Mouse (Mus musculus) fibroblast of lung, adult 2 months (primary cell): ENCODE data around the gene Vpreb3.
A peak's percentile ranks its signal among the peaks of the same experiment; 100 is the strongest.

Source experiments
- DNase-seq: peaks from one replicate; pipeline ENCODE4 v3.0.0-alpha.2; 2011; ENCODE audit warnings: low read depth

Gene Vpreb3

DNA sequence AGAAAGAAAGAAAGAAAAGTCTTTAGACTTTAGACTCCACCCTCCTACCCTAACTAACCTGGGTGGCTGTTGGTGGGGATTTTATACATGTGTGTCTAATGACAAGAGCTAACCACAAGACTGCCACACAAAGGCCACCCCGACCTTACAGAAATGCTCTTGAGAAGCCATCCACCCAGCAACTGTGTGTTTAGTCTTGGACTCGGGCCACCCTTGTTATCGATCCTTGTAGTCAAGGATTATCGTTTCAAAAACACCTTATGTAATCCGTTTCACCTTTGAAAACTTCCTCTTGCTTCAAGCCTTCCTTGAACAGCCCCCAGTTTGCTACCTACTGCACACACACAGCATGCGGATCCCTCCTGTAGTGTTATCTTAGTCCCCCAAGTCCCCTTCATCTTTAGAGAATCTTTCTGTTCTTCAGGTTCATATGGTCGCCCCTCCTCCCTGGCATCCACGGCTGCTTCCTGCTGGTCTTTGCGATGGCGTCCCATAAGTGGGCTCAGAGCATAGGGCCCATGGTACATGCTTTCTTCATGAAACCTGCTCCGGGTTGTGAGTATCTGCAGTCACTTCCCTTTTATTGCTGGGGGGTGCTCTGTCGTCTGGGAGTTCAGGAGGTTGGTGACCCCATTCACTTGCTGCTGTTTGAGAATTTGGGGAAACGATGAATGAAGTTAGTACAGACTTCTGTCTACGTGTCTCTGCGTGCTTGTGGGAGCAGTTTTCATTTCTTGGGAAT lies at the start of gene Vpreb3:
TSS of gene Vpreb3 (plus strand) at position 322 of the 742 bp plus-strand sequence.
- DNase-seq: no peak

GRCm38 (mm10) chr10:75893089-75893750 lies 49.6 kb upstream of the Vpreb3 start, which contains the start of gene Derl3:
Gene Derl3, plus strand, starts transcription at chr10:75893413.
- no peak for DNase-seq

GRCm38 (mm10) chr10:75894601-75895000 lies 48.3 kb upstream of the Vpreb3 start:
- DNase-seq: no peak

- DNase-seq: no peak
Measured at GRCm38 (mm10) chr10:75895730-75896129, 47.1 kb upstream of the Vpreb3 start.

DNA sequence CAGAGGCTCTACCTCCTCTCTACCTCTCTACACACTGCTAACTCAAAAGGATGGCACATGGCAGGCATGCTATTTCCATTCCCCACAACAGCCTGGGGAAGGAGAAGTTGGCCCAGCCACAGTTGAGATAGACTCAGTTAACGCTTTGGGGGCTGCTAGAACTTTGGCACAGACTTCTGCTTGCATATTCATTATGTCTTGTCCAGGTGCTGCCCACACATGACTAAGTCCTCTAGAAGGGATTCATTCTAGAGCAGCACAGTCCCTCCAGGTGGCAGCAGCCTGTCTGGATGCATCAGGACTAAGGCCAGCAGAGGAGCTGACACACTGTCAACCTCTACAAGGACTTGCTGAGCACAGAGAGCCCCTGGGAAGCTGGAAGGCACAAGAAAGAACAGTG lies 46.6 kb upstream of the Vpreb3 start:
- DNase-seq: no peak

GRCm38 (mm10) chr10:75897373-75897772 lies 45.5 kb upstream of the Vpreb3 start:
- peak; percentile 48 for DNase-seq

- peak; percentile 58 for DNase-seq
Measured at GRCm38 (mm10) chr10:75898039-75898564, 44.8 kb upstream of the Vpreb3 start.

DNA sequence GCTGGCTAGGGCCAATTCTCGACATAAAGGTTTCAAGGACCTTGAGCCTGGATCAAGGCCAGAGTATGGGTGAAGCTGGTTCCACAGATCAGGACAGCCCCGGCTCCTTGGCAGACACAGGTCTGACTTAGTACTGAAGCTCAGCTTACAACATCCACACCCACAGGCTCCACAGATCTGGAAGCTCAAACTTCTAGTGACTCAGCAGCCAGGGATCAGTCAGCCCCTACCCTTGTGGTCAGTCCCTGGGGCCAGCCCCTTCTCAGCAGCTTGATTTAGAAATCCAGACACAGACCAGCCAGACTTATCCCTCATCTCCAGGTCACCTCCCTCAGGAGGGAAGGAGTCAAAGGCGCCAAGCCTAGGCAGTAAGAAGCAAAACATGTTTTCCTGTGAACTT lies 44.0 kb upstream of the Vpreb3 start:
- DNase-seq: peak; percentile 99

DNA sequence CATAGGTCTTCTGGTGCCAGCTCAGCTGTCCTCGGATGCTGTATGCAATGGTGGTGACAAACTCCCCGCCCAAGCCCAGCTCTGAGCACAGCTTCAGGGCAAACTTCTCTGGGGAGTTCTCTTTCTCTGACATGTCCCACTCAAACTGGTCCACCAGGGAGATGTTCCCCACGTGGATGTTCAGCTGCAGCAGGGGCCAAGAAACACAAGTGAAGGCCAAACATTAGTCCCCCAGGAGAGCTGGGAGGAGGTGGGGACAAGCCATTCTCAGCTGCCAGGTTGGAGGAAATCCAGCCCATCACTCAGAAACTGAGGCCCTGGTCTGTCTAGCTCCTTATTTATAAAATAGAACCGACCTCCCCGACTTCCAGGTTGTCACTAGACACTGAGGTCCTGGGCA lies 38.5 kb upstream of the Vpreb3 start:
- no peak for DNase-seq

DNA sequence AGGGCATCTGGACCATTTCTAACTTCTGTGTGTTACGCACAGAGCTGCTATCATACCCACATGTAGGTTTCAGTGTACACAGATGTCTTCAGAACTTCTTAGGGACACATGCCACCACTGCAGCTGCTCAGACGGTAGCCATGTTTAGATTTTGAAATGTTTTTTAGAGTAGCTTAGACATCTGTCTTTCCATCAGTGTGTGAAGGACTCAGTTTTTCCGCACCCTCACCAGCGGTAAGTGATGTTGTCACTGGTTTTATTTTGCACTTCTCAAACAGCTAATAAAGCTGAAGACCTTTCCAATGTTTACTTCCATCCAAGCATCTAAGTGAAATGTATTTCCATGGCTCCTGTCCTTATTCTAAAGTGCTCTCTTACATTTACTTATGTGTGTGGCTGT lies 36.0 kb upstream of the Vpreb3 start:
- DNase-seq: no peak

GRCm38 (mm10) chr10:75910698-75911097 lies 32.2 kb upstream of the Vpreb3 start:
- no peak for DNase-seq

- no peak for DNase-seq
Measured at GRCm38 (mm10) chr10:75913013-75913589, 29.8 kb upstream of the Vpreb3 start.

- no peak for DNase-seq
Measured at GRCm38 (mm10) chr10:75915557-75915956, 27.3 kb upstream of the Vpreb3 start.

GRCm38 (mm10) chr10:75916840-75917239 lies 26.0 kb upstream of the Vpreb3 start:
- DNase-seq: no peak

DNA sequence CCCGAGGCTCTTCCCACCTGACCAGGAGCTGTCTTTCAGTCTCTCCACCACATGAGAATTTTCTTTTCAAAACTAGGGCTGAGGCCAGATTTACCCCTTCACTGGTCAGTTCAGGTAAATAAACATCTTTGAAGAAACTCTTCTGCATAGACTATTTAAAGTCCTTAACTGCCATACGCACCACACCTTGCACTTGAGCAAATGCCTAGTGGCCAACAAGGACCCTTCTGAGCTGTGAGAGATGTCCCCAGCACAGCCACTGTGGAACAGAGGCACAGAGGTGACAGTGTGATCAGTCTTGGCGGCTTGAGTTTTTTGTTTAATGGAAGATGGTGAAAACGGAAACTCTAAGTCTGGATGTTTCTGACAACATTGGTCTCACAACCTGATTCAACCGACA lies 23.8 kb upstream of the Vpreb3 start:
- DNase-seq: no peak

GRCm38 (mm10) chr10:75921026-75921725 lies 21.7 kb upstream of the Vpreb3 start, which contains the start of gene Smarcb1:
Gene Smarcb1, minus strand, starts transcription at chr10:75921617.
- DNase-seq: peak; percentile 83

- no peak for DNase-seq
Measured at GRCm38 (mm10) chr10:75921726-75922560, 20.9 kb upstream of the Vpreb3 start.

GRCm38 (mm10) chr10:75924324-75924723 lies 18.5 kb upstream of the Vpreb3 start:
- no peak for DNase-seq

DNA sequence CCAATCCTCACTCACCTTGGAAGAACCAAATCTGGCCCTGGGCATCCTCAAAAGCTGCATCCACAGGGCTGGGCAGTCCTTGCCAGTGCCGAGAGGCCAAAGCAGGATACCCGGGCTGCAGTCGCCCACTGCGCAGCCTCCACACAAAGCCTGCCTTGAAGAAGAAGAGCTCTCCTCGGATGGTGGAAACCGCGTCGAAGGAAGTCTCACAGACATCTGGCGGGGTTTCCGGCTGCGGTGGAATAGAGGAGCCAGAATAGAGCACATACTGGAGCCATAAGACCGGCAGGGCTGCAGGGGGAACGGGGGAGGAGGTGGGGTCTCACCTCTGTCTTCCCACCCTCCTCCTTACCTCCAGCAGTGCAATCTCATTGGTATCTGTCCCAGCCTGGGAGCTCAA lies 16.5 kb upstream of the Vpreb3 start:
- DNase-seq: no peak

GRCm38 (mm10) chr10:75930304-75930703 lies 12.6 kb upstream of the Vpreb3 start:
- DNase-seq: no peak

GRCm38 (mm10) chr10:75931311-75931710 lies 11.5 kb upstream of the Vpreb3 start:
- no peak for DNase-seq
